Mouse (Mus musculus): Measurements from ENCODE around the gene Lmf1. TPM values are rescaled to one million over a fixed set of nuclear protein-coding genes. Genes with fewer than 3 reads are reported as not detected.
A peak's percentile ranks its signal among the peaks of the same experiment; 100 is the strongest.

The Lmf1 gene
- polyA plus RNA-seq, 1 experiment from 2014 or later, result 24.0 TPM

GRCm38 (mm10) chr17:25559634-25560033 lies 19.3 kb upstream of the Lmf1 start:
- Histone ChIP-seq H3K9me3 (no peaks in the 10 kb centered on the region), H3K4me1 (peaks cover 69% of the 10 kb centered on the region), H3K36me3 (replicated peaks) (no peaks in the 10 kb centered on the region), H3K27me3 (ENCODE audit: poor library complexity, severe bottlenecking) (peaks cover 90% of the 10 kb centered on the region), H3K4me3 (no peak overlapping the region), H3K27ac (peak overlapping the region; percentile 87; the same call in 1 of the 2 replicates)
- no peak for DNase-seq (ENCODE audit: extremely low spot score, low spot score)
- WGBS, result 32% methylated on average over 4 of the region's 4 CpGs

DNA sequence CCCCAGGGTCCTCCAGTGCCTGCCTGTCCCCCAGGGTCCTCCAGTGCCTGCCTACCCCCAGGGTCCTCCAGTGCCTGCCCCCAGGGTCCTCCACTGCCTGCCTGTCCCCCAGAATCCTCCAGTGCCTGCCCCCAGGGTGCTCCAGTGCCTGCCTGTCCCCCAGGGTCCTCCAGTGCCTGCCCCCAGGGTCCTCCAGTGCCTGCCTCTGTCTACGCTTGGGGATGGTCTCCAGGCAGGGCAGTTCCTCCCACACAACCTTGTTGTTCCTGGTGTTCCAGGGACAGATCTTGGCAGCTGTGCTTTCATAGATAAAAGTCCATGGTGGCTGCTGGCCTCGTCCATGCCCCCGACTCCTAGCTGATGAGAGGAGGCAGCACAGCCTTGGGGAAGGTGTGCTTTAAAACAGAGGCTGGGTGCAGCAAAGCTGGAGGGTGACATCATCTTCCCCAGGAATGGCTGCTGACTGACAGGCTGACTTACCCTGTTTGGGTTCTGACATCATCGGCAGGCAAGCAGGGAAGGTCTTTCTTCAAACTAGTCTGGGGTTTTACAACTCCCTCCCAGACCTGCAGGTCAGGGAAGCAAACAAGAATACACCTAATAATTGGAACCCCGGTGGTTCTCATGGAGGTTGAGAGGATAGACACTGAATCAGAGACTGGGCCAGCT lies 18.2 kb upstream of the Lmf1 start:
- 58% methylated on average over 5 of the region's 5 CpGs for WGBS
- H3K9me3 ChIP-seq, result no peaks in the 10 kb centered on the region
- peaks cover 69% of the 10 kb centered on the region for H3K4me1 ChIP-seq
- peak overlapping the region; percentile 87 for H3K27ac ChIP-seq
- peak overlapping the region; percentile 8; the same call in 1 of the 2 replicates for H3K4me3 ChIP-seq
- H3K27me3 ChIP-seq (ENCODE audit: poor library complexity, severe bottlenecking), result peaks cover 90% of the 10 kb centered on the region
- no peak for DNase-seq (ENCODE audit: extremely low spot score, low spot score)
- H3K36me3 ChIP-seq (replicated peaks), result no peaks in the 10 kb centered on the region

DNA sequence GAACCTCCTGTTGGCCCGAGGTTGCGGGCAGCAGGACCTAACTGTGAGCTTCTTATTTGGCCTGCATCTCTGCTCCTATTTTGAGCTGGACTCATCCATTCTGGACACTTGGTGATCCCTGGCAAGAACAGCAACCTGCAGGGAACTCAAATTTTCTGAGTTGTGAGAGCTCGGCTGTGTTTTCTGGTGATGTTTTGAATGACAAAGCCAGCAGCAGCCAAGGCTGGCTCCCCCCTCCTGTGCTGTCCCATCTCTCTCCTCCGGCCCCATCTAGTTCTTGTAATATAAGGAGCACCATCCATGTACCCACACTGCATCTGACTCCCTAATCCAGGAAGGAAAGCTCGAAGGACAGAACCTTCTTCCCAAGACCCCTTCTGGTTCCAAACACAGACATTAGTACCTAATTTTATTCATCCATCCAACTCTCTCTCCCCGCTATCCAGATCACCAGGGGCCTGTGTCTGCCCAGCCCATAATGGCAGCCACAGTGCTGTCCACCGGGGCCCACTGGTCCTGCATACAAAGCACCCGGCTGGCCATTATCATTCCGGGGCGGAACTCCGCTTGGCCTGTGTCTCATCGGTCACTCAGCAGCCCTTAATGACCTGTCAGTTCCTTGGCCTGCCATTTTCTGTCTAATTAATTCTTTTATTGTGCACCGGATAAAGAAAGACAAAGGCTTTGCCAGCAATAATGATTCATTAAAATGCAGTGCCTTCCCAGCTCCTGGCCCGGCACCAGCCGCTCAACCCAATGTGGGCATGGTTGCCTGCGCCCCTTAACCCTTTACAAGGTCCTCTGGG lies 17.5 kb upstream of the Lmf1 start:
- Histone ChIP-seq H3K4me1 (peaks cover 67% of the 10 kb centered on the region), H3K27me3 (ENCODE audit: poor library complexity, severe bottlenecking) (peaks cover 88% of the 10 kb centered on the region), H3K9me3 (no peaks in the 10 kb centered on the region), H3K27ac (peak overlapping the region; percentile 87), H3K36me3 (replicated peaks) (no peaks in the 10 kb centered on the region), H3K4me3 (no peak overlapping the region; the same call in 1 of the 2 replicates)
- DNase-seq (ENCODE audit: extremely low spot score, low spot score), result peak; percentile 78
- WGBS, result 38% methylated on average over 16 of the region's 16 CpGs

DNA sequence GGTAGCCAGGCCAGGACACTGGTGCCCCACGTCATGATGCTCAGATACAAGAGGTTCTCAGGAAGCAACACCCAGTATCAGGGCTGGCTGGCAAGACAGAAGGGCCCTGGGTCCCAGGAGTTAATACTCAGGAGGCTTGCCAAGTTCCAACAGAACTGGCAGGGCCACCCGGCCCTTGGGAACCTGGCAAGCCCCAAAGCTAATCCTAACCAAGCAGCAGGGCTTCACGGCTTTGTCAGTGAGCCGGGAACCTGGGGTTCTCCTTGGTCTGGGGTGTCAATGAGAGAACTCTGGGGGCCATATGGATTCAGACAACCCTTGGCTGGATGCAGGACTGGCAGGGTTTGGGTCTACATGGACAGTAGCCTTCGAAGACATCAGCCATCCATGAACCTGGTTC lies 14.4 kb upstream of the Lmf1 start:
- Histone ChIP-seq H3K4me1 (peaks cover 76% of the 10 kb centered on the region), H3K27me3 (ENCODE audit: poor library complexity, severe bottlenecking) (peaks cover 88% of the 10 kb centered on the region), H3K36me3 (replicated peaks) (peaks cover 11% of the 10 kb centered on the region), H3K4me3 (no peak overlapping the region), H3K27ac (peak overlapping the region; percentile 52; the same call in 1 of the 2 replicates), H3K9me3 (no peaks in the 10 kb centered on the region)
- WGBS, result 87% methylated on average over 5 of the region's 5 CpGs
- no peak for DNase-seq (ENCODE audit: extremely low spot score, low spot score)

DNA sequence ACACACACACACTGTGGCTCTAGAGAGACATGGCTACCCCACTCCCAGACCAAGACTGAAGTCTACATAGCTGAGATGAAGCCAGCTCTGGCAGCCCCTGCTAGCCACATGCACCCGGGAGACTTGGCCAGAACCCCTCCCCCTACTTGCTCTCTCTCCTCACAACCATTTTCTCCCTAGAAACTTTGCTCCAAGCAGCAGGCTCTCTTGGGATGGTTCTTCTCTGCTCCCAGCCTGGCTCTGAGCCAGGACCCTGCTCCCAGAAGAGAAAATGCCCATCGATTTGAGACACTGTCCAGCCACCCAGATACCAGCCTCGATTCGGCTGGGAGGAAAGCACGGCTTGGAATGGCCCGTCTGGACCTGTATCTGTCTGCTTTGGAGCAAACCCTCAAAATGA lies 13.6 kb upstream of the Lmf1 start:
- Histone ChIP-seq H3K4me1 (peaks cover 76% of the 10 kb centered on the region), H3K9me3 (no peaks in the 10 kb centered on the region), H3K27ac (peak overlapping the region; percentile 68), H3K27me3 (ENCODE audit: poor library complexity, severe bottlenecking) (peaks cover 88% of the 10 kb centered on the region), H3K4me3 (no peak overlapping the region), H3K36me3 (replicated peaks) (peaks cover 11% of the 10 kb centered on the region)
- 43% methylated on average over 6 of the region's 6 CpGs for WGBS
- DNase-seq (ENCODE audit: extremely low spot score, low spot score), result no peak

GRCm38 (mm10) chr17:25565860-25566600 lies 12.9 kb upstream of the Lmf1 start:
- peaks cover 11% of the 10 kb centered on the region for H3K36me3 ChIP-seq (replicated peaks)
- peaks cover 85% of the 10 kb centered on the region for H3K27me3 ChIP-seq (ENCODE audit: poor library complexity, severe bottlenecking)
- H3K4me3 ChIP-seq, result no peak overlapping the region
- no peak overlapping the region for H3K27ac ChIP-seq
- H3K9me3 ChIP-seq, result no peaks in the 10 kb centered on the region
- DNase-seq (ENCODE audit: extremely low spot score, low spot score), result no peak
- 81% methylated on average over 17 of the region's 17 CpGs for WGBS
- H3K4me1 ChIP-seq, result peaks cover 76% of the 10 kb centered on the region

DNA sequence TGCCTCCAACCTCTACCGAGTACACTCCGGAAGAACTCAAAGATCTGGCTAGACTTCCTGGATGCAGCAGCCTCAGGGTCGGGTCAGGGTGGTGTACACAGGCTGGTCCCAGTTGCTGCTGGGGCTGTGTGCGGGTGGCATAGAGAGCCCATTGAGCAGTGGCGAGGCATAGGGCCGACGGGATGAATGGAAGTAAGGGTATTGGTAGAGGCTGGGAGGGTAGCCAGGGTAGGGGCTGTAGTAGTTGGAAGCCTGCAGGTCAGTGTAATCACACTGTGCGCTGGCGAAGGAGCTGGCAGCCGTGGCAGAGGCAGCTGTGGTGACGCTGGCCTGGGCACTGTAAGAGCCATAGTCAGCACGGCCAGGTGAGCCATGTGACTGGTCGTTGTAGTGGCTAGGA lies 11.6 kb upstream of the Lmf1 start:
- DNase-seq (ENCODE audit: extremely low spot score, low spot score), result no peak
- H3K4me1 ChIP-seq, result peaks cover 75% of the 10 kb centered on the region
- WGBS, result 81% methylated on average over 13 of the region's 13 CpGs
- 0 out of 2 replicates have a peak overlapping the region, but pooled peaks have one; percentile 56 for H3K27ac ChIP-seq
- H3K9me3 ChIP-seq, result no peaks in the 10 kb centered on the region
- H3K27me3 ChIP-seq (ENCODE audit: poor library complexity, severe bottlenecking), result peaks cover 92% of the 10 kb centered on the region
- peaks cover 11% of the 10 kb centered on the region for H3K36me3 ChIP-seq (replicated peaks)
- peak overlapping the region; percentile 73; the same call in 1 of the 2 replicates for H3K4me3 ChIP-seq

GRCm38 (mm10) chr17:25567745-25568144 lies 11.1 kb upstream of the Lmf1 start:
- Histone ChIP-seq H3K4me1 (peaks cover 74% of the 10 kb centered on the region), H3K27ac (peak overlapping the region; percentile 56; the same call in 1 of the 2 replicates), H3K4me3 (peak overlapping the region; percentile 73), H3K36me3 (replicated peaks) (peaks cover 11% of the 10 kb centered on the region), H3K27me3 (ENCODE audit: poor library complexity, severe bottlenecking) (peaks cover 92% of the 10 kb centered on the region), H3K9me3 (no peaks in the 10 kb centered on the region)
- 21% methylated on average over 14 of the region's 14 CpGs for WGBS
- DNase-seq (ENCODE audit: extremely low spot score, low spot score), result peak; percentile 77

- no peak for DNase-seq (ENCODE audit: extremely low spot score, low spot score)
- Histone ChIP-seq H3K27me3 (ENCODE audit: poor library complexity, severe bottlenecking) (peaks cover 92% of the 10 kb centered on the region), H3K4me3 (peak overlapping the region; percentile 73), H3K4me1 (peaks cover 73% of the 10 kb centered on the region), H3K9me3 (no peaks in the 10 kb centered on the region), H3K27ac (no peak overlapping the region; the same call in 1 of the 2 replicates), H3K36me3 (replicated peaks) (peaks cover 11% of the 10 kb centered on the region)
- WGBS, result 48% methylated on average over 10 of the region's 10 CpGs
Measured at GRCm38 (mm10) chr17:25568206-25568605, 10.7 kb upstream of the Lmf1 start.

DNA sequence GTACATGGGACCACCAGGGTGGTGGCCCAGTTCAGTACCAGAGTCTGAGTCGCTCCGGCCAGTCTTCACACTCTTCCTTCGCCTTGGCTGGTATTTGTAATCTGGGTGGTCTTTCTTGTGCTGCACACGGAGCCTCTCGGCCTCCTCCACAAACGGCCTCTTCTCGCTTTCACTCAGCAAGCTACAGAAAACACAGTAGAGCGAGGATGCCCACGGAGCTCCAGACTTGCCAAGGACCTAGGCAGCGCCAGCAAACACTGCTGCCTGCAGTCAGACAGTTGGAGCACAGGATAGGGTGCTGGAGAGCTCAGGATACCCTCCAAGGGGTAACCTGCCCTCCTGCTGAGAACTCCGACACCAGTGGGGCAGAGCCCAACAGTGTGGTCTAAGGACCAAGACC lies 10.0 kb upstream of the Lmf1 start:
- Histone ChIP-seq H3K4me3 (peak overlapping the region; percentile 73), H3K9me3 (no peaks in the 10 kb centered on the region), H3K36me3 (replicated peaks) (peaks cover 11% of the 10 kb centered on the region), H3K27ac (0 out of 2 replicates have a peak overlapping the region, but pooled peaks have one; percentile 25), H3K27me3 (ENCODE audit: poor library complexity, severe bottlenecking) (peaks cover 92% of the 10 kb centered on the region), H3K4me1 (peaks cover 68% of the 10 kb centered on the region)
- 71% methylated on average over 11 of the region's 11 CpGs for WGBS
- DNase-seq (ENCODE audit: extremely low spot score, low spot score), result no peak

DNA sequence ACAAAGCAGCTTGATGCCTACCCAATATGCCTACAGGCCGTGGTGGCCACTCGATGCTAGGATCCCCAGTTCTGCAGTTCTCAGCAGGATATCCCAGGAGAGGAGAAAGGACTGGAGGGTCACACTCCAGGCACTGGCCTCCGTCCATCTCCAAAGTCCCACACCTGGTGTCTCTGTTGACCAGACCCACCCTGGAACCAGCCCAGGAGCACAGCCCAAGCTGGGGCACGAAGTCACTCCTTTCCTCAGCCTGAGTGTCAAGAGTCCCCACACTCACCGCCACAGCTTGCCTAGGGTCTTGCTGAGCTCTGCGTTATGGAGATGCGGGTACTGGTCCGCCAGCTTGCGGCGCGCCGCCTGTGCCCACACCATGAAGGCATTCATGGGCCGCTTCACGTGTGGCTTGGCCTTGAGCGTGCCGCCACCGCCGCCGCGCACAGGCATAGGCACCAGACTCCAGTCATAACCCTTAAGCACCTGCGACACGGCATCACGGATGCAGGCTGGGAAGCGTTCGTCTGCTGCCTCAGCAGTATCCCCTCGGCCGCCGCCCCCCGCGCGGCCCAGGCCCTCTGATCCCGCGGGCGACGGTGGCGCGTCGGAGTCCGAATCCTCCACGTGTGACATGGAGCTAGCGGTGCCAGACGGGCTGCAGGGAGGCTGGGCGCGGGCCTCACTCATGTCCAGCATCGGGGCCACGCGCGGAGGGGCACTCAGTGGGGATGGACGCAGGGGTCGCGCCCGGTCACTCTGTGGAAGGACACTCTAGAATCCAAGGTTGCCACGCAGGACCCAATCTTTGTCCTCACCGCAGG lies 8.8 kb upstream of the Lmf1 start:
- Histone ChIP-seq H3K4me3 (peak overlapping the region; percentile 73), H3K27me3 (ENCODE audit: poor library complexity, severe bottlenecking) (peaks cover 93% of the 10 kb centered on the region), H3K27ac (peak overlapping the region; percentile 81), H3K4me1 (peaks cover 66% of the 10 kb centered on the region), H3K9me3 (no peaks in the 10 kb centered on the region), H3K36me3 (replicated peaks) (peaks cover 11% of the 10 kb centered on the region)
- 2% methylated on average over 54 of the region's 54 CpGs for WGBS
- DNase-seq (ENCODE audit: extremely low spot score, low spot score), result no peak

Data from forebrain, embryonic 10.5 days (tissue).